Mouse (Mus musculus) liver, embryonic 14.5 days (tissue): ENCODE measurements at regions not wholly inside any gene's neighbourhood (a gene's known extent, or its start where the extent isn't known, plus 50 kb on each side); places are given as distances from the start of the nearest gene placed in this dataset.

Experiments
- CTCF ChIP-seq: IDR thresholded peaks from 2 replicates; pipeline ENCODE4 v1.5.1; 2016; ENCODE audit warnings: antibody characterized with exemption, low read depth, control low read depth
- EP300 ChIP-seq: IDR thresholded peaks from 2 replicates; pipeline ENCODE4 v1.6.1; 2016; ENCODE audit warnings: antibody characterized with exemption, low read depth

DNA sequence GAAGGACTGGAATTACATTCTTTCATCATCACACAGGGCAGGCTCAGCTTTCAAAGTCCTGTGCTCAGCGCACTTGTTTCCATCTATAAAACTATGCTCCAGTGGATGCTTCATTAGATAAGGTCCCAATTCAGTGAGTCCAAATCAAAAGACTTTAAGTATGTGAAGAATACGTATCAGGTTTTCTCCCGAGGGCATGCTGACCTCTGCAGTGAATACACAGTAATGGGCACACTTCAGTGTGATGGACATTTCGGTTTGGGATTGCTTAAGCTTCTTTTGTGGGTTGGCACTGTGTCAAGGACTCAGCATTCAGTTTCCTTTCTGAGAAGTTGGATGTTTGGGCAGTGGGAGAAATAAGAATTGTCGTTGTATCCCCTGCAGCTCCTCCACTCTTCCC lies 278.8 kb upstream of the 4930583I09Rik start:
- TF ChIP-seq CTCF (no peak), EP300 (no peak)
